Mouse (Mus musculus) heart, adult 8-10 months (tissue): Measurements from ENCODE around the gene Pramef12. TPM values are rescaled to one million over a fixed set of nuclear protein-coding genes. Genes with fewer than 3 reads are reported as not detected.
"Not testable (repeated sequence)": the region's sequence is repeated elsewhere in the genome, so short reads cannot be mapped to it uniquely, and the experiment has no call there.

Experiments
- DNase-seq: peaks from one replicate; pipeline ENCODE4 v3.0.0; 2022; ENCODE audit warnings: low spot score
- total RNA-seq, 4 experiments: library from RNA; stranded (reverse); gene quantifications; 2 replicates each; pipeline ENCODE4 v1.2.4; 2022

Gene Pramef12
- total RNA-seq: not detected

- DNase-seq: no peak
These were observed at the start of gene Pramef12 for GRCm38 (mm10) chr4:144408290-144408689. Gene Pramef12, minus strand, starts transcription at chr4:144408464.

GRCm38 (mm10) chr4:144453217-144453616, 45.0 kb upstream of the Pramef12 start, which contains the start of gene Gm9944:
Gene Gm9944, minus strand, starts transcription at chr4:144453317.
- DNase-seq: no peak

GRCm38 (mm10) chr4:144448546-144448945, 40.3 kb upstream of the Pramef12 start:
- DNase-seq: no peak

GRCm38 (mm10) chr4:144441582-144441981, 33.3 kb upstream of the Pramef12 start:
- no peak for DNase-seq

- no peak for DNase-seq
These were observed 32.8 kb upstream of the Pramef12 start for GRCm38 (mm10) chr4:144441095-144441494.

GRCm38 (mm10) chr4:144438672-144439071, 30.4 kb upstream of the Pramef12 start, which contains the start of gene 1700012P22Rik:
Gene 1700012P22Rik, minus strand, starts transcription at chr4:144438772.
- DNase-seq: no peak

GRCm38 (mm10) chr4:144433216-144433615, 25.0 kb upstream of the Pramef12 start:
- DNase-seq: no peak

GRCm38 (mm10) chr4:144430723-144431122, 22.5 kb upstream of the Pramef12 start:
- DNase-seq: no peak

GRCm38 (mm10) chr4:144428868-144429267, 20.6 kb upstream of the Pramef12 start:
- DNase-seq: no peak

GRCm38 (mm10) chr4:144424590-144424989, 16.3 kb upstream of the Pramef12 start:
- no peak for DNase-seq

GRCm38 (mm10) chr4:144420644-144421043, 12.4 kb upstream of the Pramef12 start:
- DNase-seq: no peak

- DNase-seq: no peak
These were observed 2.0 kb downstream of the Pramef12 start for GRCm38 (mm10) chr4:144406261-144406660.

- no peak for DNase-seq
These were observed 3.7 kb downstream of the Pramef12 start for GRCm38 (mm10) chr4:144404456-144405086.

GRCm38 (mm10) chr4:144402712-144403111, 5.6 kb downstream of the Pramef12 start:
- no peak for DNase-seq

GRCm38 (mm10) chr4:144396316-144396715, 11.9 kb downstream of the Pramef12 start:
- DNase-seq: no peak

GRCm38 (mm10) chr4:144377911-144378310, 30.4 kb downstream of the Pramef12 start, which contains the start of gene Pramef20:
Gene Pramef20, minus strand, starts transcription at chr4:144377933.
- no peak for DNase-seq

GRCm38 (mm10) chr4:144357642-144358041, 50.6 kb downstream of the Pramef12 start, which contains the start of gene Gm13119:
Gene Gm13119, plus strand, starts transcription at chr4:144357942.
- DNase-seq: not testable (repeated sequence)

Other genes starting within 250 kb of the Pramef12 start
- gene Oog3, start 245.8 kb downstream of the Pramef12 start, total RNA-seq: not detected
- not detected for gene Oog2, start 217.7 kb downstream of the Pramef12 start, total RNA-seq
- not detected for gene C87977, start 195.1 kb downstream of the Pramef12 start, total RNA-seq
- not detected for gene Pramel5, start 128.0 kb downstream of the Pramef12 start, total RNA-seq
- not detected for gene Gm13128, start 78.2 kb downstream of the Pramef12 start, total RNA-seq
- not detected for gene Gm13119, start 50.5 kb downstream of the Pramef12 start, total RNA-seq
- gene Pramef20, start 30.5 kb downstream of the Pramef12 start, total RNA-seq: not detected
- not detected for gene 1700012P22Rik, start 30.3 kb upstream of the Pramef12 start, total RNA-seq
- gene Gm9944, start 44.9 kb upstream of the Pramef12 start, total RNA-seq: not detected
- gene Aadacl3, start 55.3 kb upstream of the Pramef12 start, total RNA-seq: not detected
- gene 9430007A20Rik, start 111.4 kb upstream of the Pramef12 start, total RNA-seq: not detected
- not detected for gene Gm13124, start 156.7 kb upstream of the Pramef12 start, total RNA-seq
- gene Aadacl4, start 205.2 kb upstream of the Pramef12 start, total RNA-seq: not detected